7 mouse cellular contexts compared by ENCODE assay signal in the genomic region with DNA sequence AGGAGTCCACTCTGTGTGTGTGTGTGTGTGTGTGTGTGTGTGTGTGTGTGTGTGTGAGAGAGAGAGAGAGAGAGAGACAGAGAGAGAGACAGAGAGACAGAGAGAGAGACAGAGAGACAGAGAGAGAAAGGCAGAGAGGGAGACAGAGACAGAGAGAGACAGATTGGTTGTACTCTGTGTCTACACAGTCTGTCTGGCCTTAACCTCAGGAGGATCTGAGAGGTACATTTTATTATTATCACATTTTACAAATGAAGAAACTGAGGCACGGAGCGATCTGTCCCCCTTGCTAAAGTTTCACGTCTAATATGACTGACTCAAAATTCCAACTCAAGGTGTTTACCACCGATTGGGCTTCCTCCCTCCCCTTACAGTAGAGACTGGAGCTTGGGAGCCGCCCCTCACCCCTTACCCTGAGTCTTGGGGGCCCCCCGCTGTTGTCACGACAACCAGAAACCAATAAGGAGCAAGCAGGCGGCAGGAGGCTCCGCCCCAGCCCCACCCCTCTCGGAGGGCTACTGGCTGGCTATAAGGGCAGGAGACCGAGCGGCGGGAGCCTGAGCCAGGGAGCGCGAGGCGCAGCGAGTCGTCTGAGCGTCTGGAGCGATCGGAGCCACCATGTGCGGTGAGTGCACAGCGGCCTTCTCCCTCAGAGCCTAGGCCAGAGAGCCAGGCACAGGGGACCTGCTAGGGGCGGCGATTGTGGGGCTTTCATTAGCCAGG. TPM values are rescaled to one million over a fixed set of nuclear protein-coding genes. Genes with fewer than 3 reads are reported as not detected.
DNase-seq lines count a peak whose midpoint lies in the region; ATAC-seq and TF ChIP-seq lines count a peak whose summit lies in the region.

A gene (plus strand): TSS at position 560 of the 723 bp plus-strand sequence.

- peak; percentile 97 for ATAC-seq in embryonic facial prominence, embryonic 11.5 days (replicated peaks; ENCODE audit: insufficient number of reproducible peaks, low FRiP score, low TSS enrichment, low read depth)
- peak; percentile 78 for ATAC-seq in granulocyte monocyte progenitor cell, adult 5-6 weeks (replicated peaks; ENCODE audit: poor library complexity, severe bottlenecking)
- peak; percentile 96 for ATAC-seq in intestine, embryonic 16.5 days

- no peak for TF ChIP-seq CTCF in small intestine, adult 2 months (IDR thresholded peaks at IDR 0.05; ENCODE audit: extremely low read depth, insufficient read length, insufficient replicate concordance, low read depth, low read length)

- TF ChIP-seq POLR2A in small intestine, adult 2 months (IDR thresholded peaks at IDR 0.05; ENCODE audit: low read depth, low read length), result no peak

- H3K4me3 ChIP-seq in embryonic facial prominence, embryonic 11.5 days (ENCODE audit: low read depth, low read length), result peak within 1 kb of the TSS; percentile 61
- peak within 1 kb of the TSS; percentile 61 for H3K4me3 ChIP-seq in intestine, embryonic 16.5 days (ENCODE audit: low read length)
- H3K4me3 ChIP-seq in small intestine, adult 2 months (ENCODE audit: low read depth, low read length), result peak within 1 kb of the TSS; percentile 55

- intact Hi-C loops in left cerebral cortex, postnatal 25 days (cut with DNase I), result loop anchor here (2.0 kb wide), 1 partner anchor 53 kb away; a partner anchor contains a TSS

- H3K27me3 ChIP-seq in embryonic facial prominence, embryonic 11.5 days (ENCODE audit: control insufficient read depth, insufficient read depth, low read length), result no peaks in the 10 kb centered on the region
- H3K27me3 ChIP-seq in intestine, embryonic 16.5 days (replicated peaks; ENCODE audit: control insufficient read depth, insufficient read depth, low read length), result no peaks in the 10 kb centered on the region
- H3K27me3 ChIP-seq in small intestine, adult 2 months (ENCODE audit: control insufficient read depth, insufficient read depth, low read length), result peaks cover 14% of the 10 kb centered on the region

- H3K4me2 ChIP-seq in embryonic facial prominence, embryonic 11.5 days (ENCODE audit: low read depth, low read length), result peak within 1 kb of the TSS; percentile 94
- peak within 1 kb of the TSS; percentile 95 for H3K4me2 ChIP-seq in intestine, embryonic 16.5 days (ENCODE audit: low read depth, low read length)

- no peaks in the 10 kb centered on the region for H3K36me3 ChIP-seq in embryonic facial prominence, embryonic 11.5 days (replicated peaks; ENCODE audit: control insufficient read depth, insufficient read depth, low read depth, low read length)
- no peaks in the 10 kb centered on the region for H3K36me3 ChIP-seq in intestine, embryonic 16.5 days (ENCODE audit: control insufficient read depth, insufficient read depth, low read length)
- no peaks in the 10 kb centered on the region for H3K36me3 ChIP-seq in small intestine, adult 2 months (ENCODE audit: control insufficient read depth, insufficient read depth, low read length)

- peak within 1 kb of the TSS; percentile 47; the same call in 1 of the 2 replicates for H3K27ac ChIP-seq in embryonic facial prominence, embryonic 11.5 days (replicated peaks; ENCODE audit: low read depth, low read length)
- H3K27ac ChIP-seq in intestine, embryonic 16.5 days (ENCODE audit: low read length), result no peak within 1 kb of the TSS
- no peak within 1 kb of the TSS for H3K27ac ChIP-seq in small intestine, adult 2 months (ENCODE audit: insufficient read depth, low read depth, low read length)

- peak; percentile 85 to 86 for DNase-seq in adrenal gland, postnatal 36 days
- DNase-seq in embryonic facial prominence, embryonic 11.5 days (ENCODE audit: low spot score), result peak; percentile 95
- peak; percentile 70 to 81 for DNase-seq in left cerebral cortex, postnatal 25 days (ENCODE audit: low spot score in 2 of 2)
- peak; percentile 92 for DNase-seq in mesoderm, embryonic 11.5 days (ENCODE audit: low read depth, low spot score)

- H3K9me3 ChIP-seq in embryonic facial prominence, embryonic 11.5 days (replicated peaks; ENCODE audit: control insufficient read depth, low read length), result no peaks in the 10 kb centered on the region
- no peaks in the 10 kb centered on the region for H3K9me3 ChIP-seq in intestine, embryonic 16.5 days (ENCODE audit: control insufficient read depth, low read length)

- H3K4me1 ChIP-seq in embryonic facial prominence, embryonic 11.5 days (ENCODE audit: control insufficient read depth, insufficient read depth, low read length), result no peaks in the 10 kb centered on the region
- peaks cover 11% of the 10 kb centered on the region for H3K4me1 ChIP-seq in intestine, embryonic 16.5 days (ENCODE audit: control insufficient read depth, insufficient read depth, low read length)
- H3K4me1 ChIP-seq in small intestine, adult 2 months (ENCODE audit: control insufficient read depth, insufficient read depth, insufficient read length, low read length), result peaks cover 5% of the 10 kb centered on the region

- WGBS in embryonic facial prominence, embryonic 11.5 days, result 0% methylated on average over 25 of the region's 25 CpGs
- 1% methylated on average over 25 of the region's 25 CpGs for WGBS in intestine, embryonic 16.5 days
- WGBS in small intestine, adult 2 months, result 1% methylated on average over 25 of the region's 25 CpGs

- peak within 1 kb of the TSS; percentile 74 for H3K9ac ChIP-seq in embryonic facial prominence, embryonic 11.5 days (replicated peaks; ENCODE audit: low read length)
- peak within 1 kb of the TSS; percentile 79 for H3K9ac ChIP-seq in intestine, embryonic 16.5 days (ENCODE audit: low read depth, low read length)

RNA-seq across cellular contexts. Expression of the gene that starts here (rescaled TPM):
- total RNA-seq in adrenal gland, postnatal 36 days (2021), result 10 to 100 TPM in 1 of 2 experiments, 1 to 10 TPM in 1; 5.7 to 12.0 TPM
- polyA plus RNA-seq in embryonic facial prominence, embryonic 11.5 days (2014; fragmentation: Nextera tagmentation; extraction: Ambion mirVana), result 26.1 and 28.1 TPM in 2 replicates
- 0.21 and 0.58 TPM in 2 replicates for total RNA-seq in granulocyte monocyte progenitor cell, adult 5-6 weeks (2014; fragmentation: Nextera tagmentation)
- total RNA-seq in granulocyte monocyte progenitor cell, adult 5-6 weeks (2017), result 0.13 TPM in 1 of 2 replicates, not detected in the other
- polyA plus RNA-seq in intestine, embryonic 16.5 days (2015; fragmentation: Nextera tagmentation; extraction: Ambion mirVana), result 5.8 and 6.4 TPM in 2 replicates
- total RNA-seq in left cerebral cortex, postnatal 25 days (2021), result 10 to 100 TPM in 1 of 2 experiments, 1 to 10 TPM in 1; 6.0 to 10.1 TPM
- 0.48 and 0.71 TPM in 2 replicates for polyA plus RNA-seq in small intestine, adult 2 months (2012; rRNA removed)

Comparison
In these comparisons a context has a peak if more than half of its experiments do, and no peak if none do; other contexts are left out.
1. RNA of the gene that starts here (total RNA-seq): 5.7 to 12.0 TPM in adrenal gland, postnatal 36 days and 6.0 to 10.1 TPM in left cerebral cortex, postnatal 25 days; 0.13 to 0.58 TPM in granulocyte monocyte progenitor cell, adult 5-6 weeks; every median in the first group is over 4 times any median in the second.
2. Peak in ATAC-seq in granulocyte monocyte progenitor cell, adult 5-6 weeks; RNA of the gene not detected or under 1 TPM.
3. Peak in every context shown above with its lines, with median percentiles within 50 percentile points of each other: DNase-seq, ATAC-seq and H3K4me3 ChIP-seq.